Mouse (Mus musculus): ENCODE measurements at regions not wholly inside any gene's neighbourhood (a gene's known extent, or its start where the extent isn't known, plus 50 kb on each side); places are given as distances from the start of the nearest gene placed in this dataset.

- Histone ChIP-seq H3K9ac (replicated peaks; ENCODE audit: low read depth, low read length) (no peak overlapping the region), H3K9me3 (ENCODE audit: control insufficient read depth, low read length) (no peaks in the 10 kb centered on the region), H3K27me3 (ENCODE audit: control insufficient read depth, insufficient read depth, low read length) (no peaks in the 10 kb centered on the region; the same call in 1 of the 2 replicates), H3K4me3 (ENCODE audit: low read depth, low read length) (no peak overlapping the region), H3K4me2 (ENCODE audit: low read depth, low read length) (no peak overlapping the region), H3K27ac (ENCODE audit: low read depth, low read length) (no peak overlapping the region), H3K36me3 (ENCODE audit: control insufficient read depth, insufficient read depth, low read length) (no peaks in the 10 kb centered on the region), H3K4me1 (ENCODE audit: control insufficient read depth, insufficient read depth, low read length) (no peaks in the 10 kb centered on the region)
- WGBS, result 75% methylated on average over 2 of the region's 2 CpGs
- ATAC-seq (ENCODE audit: low read depth), result no peak
Measured at GRCm38 (mm10) chr3:102336184-102336583, 131.7 kb upstream of the Vangl1 start.

GRCm38 (mm10) chr3:102335146-102335545 lies 130.7 kb upstream of the Vangl1 start:
- 88% methylated on average over 3 of the region's 3 CpGs for WGBS

GRCm38 (mm10) chr3:102332221-102332620 lies 127.7 kb upstream of the Vangl1 start:
- H3K9ac ChIP-seq (replicated peaks; ENCODE audit: low read depth, low read length), result no peak overlapping the region
- no peak overlapping the region for H3K4me3 ChIP-seq (ENCODE audit: low read depth, low read length)
- no peak overlapping the region for H3K4me2 ChIP-seq (ENCODE audit: low read depth, low read length)
- no peaks in the 10 kb centered on the region for H3K4me1 ChIP-seq (ENCODE audit: control insufficient read depth, insufficient read depth, low read length)
- no peaks in the 10 kb centered on the region for H3K36me3 ChIP-seq (ENCODE audit: control insufficient read depth, insufficient read depth, low read length)
- no peak for ATAC-seq (ENCODE audit: low read depth)
- H3K27me3 ChIP-seq (ENCODE audit: control insufficient read depth, insufficient read depth, low read length), result no peaks in the 10 kb centered on the region
- H3K27ac ChIP-seq (ENCODE audit: low read depth, low read length), result no peak overlapping the region
- no peaks in the 10 kb centered on the region for H3K9me3 ChIP-seq (ENCODE audit: control insufficient read depth, low read length)
- 76% methylated on average over 3 of the region's 3 CpGs for WGBS

More at GRCm38 (mm10) chr3:102335146-102335545, 130.7 kb upstream of the Vangl1 start:
- Histone ChIP-seq H3K4me2 (ENCODE audit: low read depth, low read length) (no peak overlapping the region), H3K9me3 (ENCODE audit: control insufficient read depth, low read length) (no peaks in the 10 kb centered on the region), H3K4me3 (ENCODE audit: low read depth, low read length) (no peak overlapping the region), H3K27ac (ENCODE audit: low read depth, low read length) (no peak overlapping the region), H3K27me3 (ENCODE audit: control insufficient read depth, insufficient read depth, low read length) (no peaks in the 10 kb centered on the region; the same call in 1 of the 2 replicates), H3K9ac (replicated peaks; ENCODE audit: low read depth, low read length) (no peak overlapping the region), H3K4me1 (ENCODE audit: control insufficient read depth, insufficient read depth, low read length) (no peaks in the 10 kb centered on the region), H3K36me3 (ENCODE audit: control insufficient read depth, insufficient read depth, low read length) (no peaks in the 10 kb centered on the region)
- no peak for ATAC-seq (ENCODE audit: low read depth)

GRCm38 (mm10) chr3:102319331-102319730 lies 114.8 kb upstream of the Vangl1 start:
- no peaks in the 10 kb centered on the region for H3K36me3 ChIP-seq (ENCODE audit: control insufficient read depth, insufficient read depth, low read length)

GRCm38 (mm10) chr3:102316151-102316550 lies 111.7 kb upstream of the Vangl1 start:
- no peaks in the 10 kb centered on the region for H3K36me3 ChIP-seq (ENCODE audit: control insufficient read depth, insufficient read depth, low read length)
- ATAC-seq (ENCODE audit: low read depth), result no peak

More at GRCm38 (mm10) chr3:102319331-102319730, 114.8 kb upstream of the Vangl1 start:
- Histone ChIP-seq H3K27me3 (ENCODE audit: control insufficient read depth, insufficient read depth, low read length) (no peaks in the 10 kb centered on the region), H3K4me1 (ENCODE audit: control insufficient read depth, insufficient read depth, low read length) (no peaks in the 10 kb centered on the region), H3K27ac (ENCODE audit: low read depth, low read length) (no peak overlapping the region), H3K4me2 (ENCODE audit: low read depth, low read length) (no peak overlapping the region), H3K9ac (replicated peaks; ENCODE audit: low read depth, low read length) (no peak overlapping the region), H3K4me3 (ENCODE audit: low read depth, low read length) (no peak overlapping the region), H3K9me3 (ENCODE audit: control insufficient read depth, low read length) (no peaks in the 10 kb centered on the region)
- ATAC-seq (ENCODE audit: low read depth), result no peak
- 87% methylated on average over 3 of the region's 3 CpGs for WGBS

GRCm38 (mm10) chr3:102311482-102312225 lies 107.2 kb upstream of the Vangl1 start:
- Histone ChIP-seq H3K27me3 (ENCODE audit: control insufficient read depth, insufficient read depth, low read length) (no peaks in the 10 kb centered on the region), H3K36me3 (ENCODE audit: control insufficient read depth, insufficient read depth, low read length) (no peaks in the 10 kb centered on the region), H3K27ac (ENCODE audit: low read depth, low read length) (no peak overlapping the region), H3K4me2 (ENCODE audit: low read depth, low read length) (no peak overlapping the region), H3K9ac (replicated peaks; ENCODE audit: low read depth, low read length) (no peak overlapping the region), H3K4me1 (ENCODE audit: control insufficient read depth, insufficient read depth, low read length) (no peaks in the 10 kb centered on the region), H3K4me3 (ENCODE audit: low read depth, low read length) (no peak overlapping the region), H3K9me3 (ENCODE audit: control insufficient read depth, low read length) (no peaks in the 10 kb centered on the region)
- no peak for ATAC-seq (ENCODE audit: low read depth)
- 58% methylated on average over 15 of the region's 15 CpGs for WGBS

More at GRCm38 (mm10) chr3:102316151-102316550, 111.7 kb upstream of the Vangl1 start:
- Histone ChIP-seq H3K9me3 (ENCODE audit: control insufficient read depth, low read length) (no peaks in the 10 kb centered on the region), H3K9ac (replicated peaks; ENCODE audit: low read depth, low read length) (no peak overlapping the region), H3K4me3 (ENCODE audit: low read depth, low read length) (no peak overlapping the region), H3K27me3 (ENCODE audit: control insufficient read depth, insufficient read depth, low read length) (no peaks in the 10 kb centered on the region), H3K4me1 (ENCODE audit: control insufficient read depth, insufficient read depth, low read length) (no peaks in the 10 kb centered on the region), H3K4me2 (ENCODE audit: low read depth, low read length) (no peak overlapping the region), H3K27ac (ENCODE audit: low read depth, low read length) (no peak overlapping the region)
- WGBS, result 94% methylated on average over 3 of the region's 3 CpGs

GRCm38 (mm10) chr3:102310243-102310642 lies 105.8 kb upstream of the Vangl1 start:
- H3K9me3 ChIP-seq (ENCODE audit: control insufficient read depth, low read length), result no peaks in the 10 kb centered on the region
- H3K27me3 ChIP-seq (ENCODE audit: control insufficient read depth, insufficient read depth, low read length), result no peaks in the 10 kb centered on the region
- no peak for ATAC-seq (ENCODE audit: low read depth)
- no peak overlapping the region for H3K27ac ChIP-seq (ENCODE audit: low read depth, low read length)
- no peak overlapping the region for H3K4me3 ChIP-seq (ENCODE audit: low read depth, low read length)
- no peaks in the 10 kb centered on the region for H3K36me3 ChIP-seq (ENCODE audit: control insufficient read depth, insufficient read depth, low read length)
- no peak overlapping the region for H3K9ac ChIP-seq (replicated peaks; ENCODE audit: low read depth, low read length)
- H3K4me1 ChIP-seq (ENCODE audit: control insufficient read depth, insufficient read depth, low read length), result no peaks in the 10 kb centered on the region
- 72% methylated on average over 9 of the region's 9 CpGs for WGBS
- H3K4me2 ChIP-seq (ENCODE audit: low read depth, low read length), result no peak overlapping the region

- 27% methylated on average over 9 of the region's 9 CpGs for WGBS
- Histone ChIP-seq H3K27ac (ENCODE audit: low read depth, low read length) (no peak overlapping the region), H3K36me3 (ENCODE audit: control insufficient read depth, insufficient read depth, low read length) (no peaks in the 10 kb centered on the region), H3K4me3 (ENCODE audit: low read depth, low read length) (no peak overlapping the region), H3K9me3 (ENCODE audit: control insufficient read depth, low read length) (no peaks in the 10 kb centered on the region), H3K4me2 (ENCODE audit: low read depth, low read length) (no peak overlapping the region), H3K9ac (replicated peaks; ENCODE audit: low read depth, low read length) (no peak overlapping the region), H3K4me1 (ENCODE audit: control insufficient read depth, insufficient read depth, low read length) (no peaks in the 10 kb centered on the region), H3K27me3 (ENCODE audit: control insufficient read depth, insufficient read depth, low read length) (no peaks in the 10 kb centered on the region)
- ATAC-seq (ENCODE audit: low read depth), result no peak
Measured at GRCm38 (mm10) chr3:102309756-102310155, 105.3 kb upstream of the Vangl1 start.

- ATAC-seq (ENCODE audit: low read depth), result no peak
- Histone ChIP-seq H3K27me3 (ENCODE audit: control insufficient read depth, insufficient read depth, low read length) (no peaks in the 10 kb centered on the region), H3K9me3 (ENCODE audit: control insufficient read depth, low read length) (no peaks in the 10 kb centered on the region), H3K4me1 (ENCODE audit: control insufficient read depth, insufficient read depth, low read length) (no peaks in the 10 kb centered on the region), H3K4me3 (ENCODE audit: low read depth, low read length) (no peak overlapping the region), H3K36me3 (ENCODE audit: control insufficient read depth, insufficient read depth, low read length) (no peaks in the 10 kb centered on the region), H3K4me2 (ENCODE audit: low read depth, low read length) (no peak overlapping the region), H3K9ac (replicated peaks; ENCODE audit: low read depth, low read length) (no peak overlapping the region), H3K27ac (ENCODE audit: low read depth, low read length) (no peak overlapping the region)
- WGBS, result 75% methylated on average over 1 of the region's 1 CpGs
Measured at GRCm38 (mm10) chr3:102307656-102308055, 103.2 kb upstream of the Vangl1 start.
